Mouse (Mus musculus) gastrocnemius, postnatal 4 days (tissue): ENCODE data around the gene Atxn1. TPM values are rescaled to one million over a fixed set of nuclear protein-coding genes. Genes with fewer than 3 reads are reported as not detected.

Source experiments
- DNase-seq, 2 experiments: peaks; one replicate each; pipeline ENCODE4 v3.0.0; 2021 to 2022; ENCODE audit warnings: low spot score in 2 of 2, mixed read lengths in 2 of 2
- total RNA-seq, 2 experiments: library from RNA; stranded (reverse); gene quantifications; 2 replicates each; pipeline ENCODE4 v1.2.3; 2021

The Atxn1 gene
- total RNA-seq, 2 experiments from 2014 or later, result 24.8 to 29.0 TPM

DNA sequence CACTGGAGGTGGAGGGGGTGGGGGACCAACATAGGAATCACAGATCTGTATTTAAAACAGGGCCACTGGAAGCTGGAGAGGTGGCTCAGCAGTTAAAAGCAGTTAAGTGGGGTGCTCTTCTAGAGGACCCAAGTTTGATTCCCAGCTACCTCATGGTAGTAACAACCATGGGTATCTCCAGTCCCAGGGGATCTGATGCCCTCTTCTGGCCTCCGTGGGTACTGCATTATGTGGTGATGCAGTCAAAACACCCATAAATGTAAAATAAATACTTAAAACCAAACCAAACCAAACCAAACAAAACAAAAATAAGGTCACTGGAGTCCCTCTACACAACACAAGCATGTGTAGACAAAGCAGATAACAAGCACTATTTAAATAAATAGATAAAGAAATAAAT lies 32.9 kb downstream of the Atxn1 start:
- no peak for DNase-seq

DNA sequence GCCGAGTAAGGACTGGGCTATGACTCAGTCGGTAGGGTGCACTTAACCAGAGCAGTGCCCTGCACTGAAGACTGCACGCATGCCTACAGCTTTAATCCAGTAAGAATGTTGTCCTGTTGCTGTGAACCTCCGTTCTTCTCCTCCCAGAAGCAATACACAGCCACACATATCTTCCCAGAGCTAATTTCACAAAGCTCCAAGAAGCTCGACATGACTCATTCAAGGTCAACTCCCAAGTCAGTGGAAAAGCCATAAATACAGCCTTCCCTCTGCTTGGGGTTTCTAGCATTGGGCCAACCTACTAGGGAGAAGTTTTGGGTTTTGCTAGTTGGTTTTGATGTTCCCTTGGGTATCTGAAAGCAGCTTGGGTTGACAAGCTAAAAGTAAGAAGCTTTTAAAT lies 33.6 kb downstream of the Atxn1 start:
- DNase-seq, result no peak

DNA sequence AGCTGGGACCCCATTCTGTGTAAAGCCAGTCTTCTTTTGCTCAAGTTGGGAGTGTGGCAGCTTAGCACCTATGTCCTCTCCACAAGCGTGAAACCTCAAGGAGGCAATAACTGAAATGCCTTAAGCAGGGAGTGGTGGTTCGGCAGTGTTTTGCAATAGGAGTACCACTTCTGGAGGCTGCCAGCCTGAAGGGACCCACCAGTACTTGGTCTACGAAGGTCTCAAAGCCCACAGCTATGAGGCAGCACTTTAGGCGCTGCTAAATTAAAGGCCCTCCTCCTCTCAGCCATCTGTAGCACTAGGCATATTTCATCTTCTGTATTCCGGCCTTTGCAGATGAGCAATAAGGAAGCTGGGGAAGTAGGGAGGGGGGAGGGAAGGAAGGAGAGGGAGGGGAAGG lies 35.1 kb downstream of the Atxn1 start:
- no peak for DNase-seq

DNA sequence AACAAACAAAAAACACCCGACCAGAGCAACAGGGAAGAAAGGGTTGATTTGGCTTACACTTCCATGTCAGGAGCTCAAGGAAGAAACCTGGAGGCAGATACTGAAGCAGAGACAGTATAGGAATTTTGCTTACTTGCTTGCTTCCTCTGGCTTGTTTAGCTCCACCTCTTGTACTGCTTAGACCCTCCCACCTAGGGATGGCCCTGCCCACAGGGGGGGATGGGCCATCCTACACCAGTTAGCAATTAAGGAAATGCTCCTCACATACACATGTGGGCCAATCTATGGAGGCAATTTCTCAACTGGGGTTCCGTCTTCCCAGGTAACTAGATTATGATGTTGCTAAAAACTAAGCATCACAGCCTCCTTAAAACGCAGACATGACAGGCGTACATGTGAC lies 39.5 kb downstream of the Atxn1 start:
- DNase-seq, result no peak

DNA sequence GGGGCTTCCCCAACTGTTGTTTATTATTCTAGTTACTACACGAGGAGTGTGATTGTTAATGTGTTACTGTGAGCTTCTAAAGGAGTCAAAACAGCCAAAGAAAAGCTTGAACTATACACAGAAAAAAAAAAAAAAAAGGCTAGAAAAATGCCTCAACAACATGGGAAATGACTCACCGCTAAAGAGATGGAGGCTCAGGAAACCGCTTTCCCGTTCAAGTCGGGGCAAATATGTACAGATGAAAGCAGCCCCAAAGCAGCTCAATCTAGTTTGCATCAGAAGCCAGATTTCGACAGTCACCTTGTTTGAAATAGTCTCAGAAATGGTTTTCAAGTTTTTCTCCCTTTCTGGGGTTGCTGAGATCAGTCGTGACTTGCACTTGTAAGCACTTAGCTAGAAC lies 40.3 kb downstream of the Atxn1 start:
- DNase-seq, result no peak

DNA sequence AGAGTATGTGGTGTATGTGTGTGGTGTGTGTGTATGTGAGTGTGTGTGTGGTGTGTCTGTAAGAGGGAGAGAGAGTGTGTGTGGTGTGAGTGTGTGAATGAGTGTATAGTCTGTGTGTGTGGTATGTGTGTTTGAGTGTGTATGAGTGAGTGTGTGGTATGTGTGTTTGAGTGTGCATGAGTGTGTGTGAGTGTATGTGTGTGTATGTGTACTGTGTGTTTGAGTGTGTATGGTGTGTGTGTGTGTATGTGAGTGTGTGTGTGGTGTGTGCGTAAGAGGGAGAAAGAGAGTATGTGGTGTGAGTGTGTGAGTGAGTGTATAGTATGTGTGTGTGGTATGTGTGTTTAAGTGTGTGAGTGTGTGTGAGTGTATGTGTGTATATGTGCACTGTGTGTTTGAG lies 41.7 kb downstream of the Atxn1 start:
- DNase-seq, result no peak

DNA sequence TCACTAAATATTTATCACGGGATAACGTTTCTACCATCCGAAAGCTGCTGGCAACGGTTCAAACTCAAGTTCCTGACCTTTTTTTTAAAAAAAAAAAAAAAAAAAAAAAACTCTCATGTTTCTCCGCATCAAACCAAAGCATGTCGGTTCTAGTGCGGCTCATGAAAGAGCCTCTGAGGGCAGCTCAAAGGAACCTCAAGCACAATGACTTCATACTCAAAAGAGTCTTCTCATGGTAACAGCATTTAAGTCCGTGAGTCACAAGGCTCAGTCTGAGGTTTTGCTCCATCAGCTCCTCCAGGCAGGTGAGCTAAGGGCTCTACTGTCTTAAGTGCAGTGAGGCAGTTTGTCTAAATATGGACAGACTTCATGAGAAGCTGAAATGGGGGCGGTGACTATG lies 42.3 kb downstream of the Atxn1 start:
- DNase-seq, result no peak

DNA sequence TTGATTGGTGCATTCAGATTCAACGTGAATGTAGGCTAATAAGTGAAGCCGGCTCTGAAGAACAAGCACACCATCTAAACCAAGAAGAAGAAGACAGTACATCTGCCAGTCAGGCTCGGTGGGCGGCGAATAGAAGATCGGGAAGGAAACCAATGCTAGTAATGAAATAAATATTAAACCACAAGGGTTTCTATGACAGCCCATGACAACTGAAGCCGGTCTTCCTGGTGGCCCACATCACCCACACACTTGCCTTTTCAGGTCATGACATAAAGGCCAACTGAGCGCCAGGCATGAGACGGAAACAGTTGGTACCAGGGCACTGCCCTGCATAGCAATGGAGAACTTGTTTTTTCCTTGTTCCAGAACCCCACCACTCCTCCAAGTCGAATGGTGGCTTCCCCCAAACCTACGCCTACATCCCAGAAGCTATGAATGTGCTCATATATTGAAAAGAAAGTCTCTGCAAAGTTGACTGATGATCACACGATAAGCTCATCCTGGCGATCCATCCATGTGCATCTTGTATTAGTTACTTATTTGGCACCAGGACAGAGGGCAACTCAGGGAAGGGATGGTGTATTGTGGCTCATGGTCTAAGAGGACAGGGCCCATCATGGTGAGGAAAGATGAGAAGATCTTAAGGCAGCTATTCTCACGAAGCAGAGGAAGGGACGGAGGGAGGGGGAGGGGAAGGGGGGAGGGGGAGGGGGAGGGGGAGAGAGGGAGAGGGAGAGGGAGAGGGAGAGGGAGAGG lies 45.7 kb downstream of the Atxn1 start:
- no peak for DNase-seq

DNA sequence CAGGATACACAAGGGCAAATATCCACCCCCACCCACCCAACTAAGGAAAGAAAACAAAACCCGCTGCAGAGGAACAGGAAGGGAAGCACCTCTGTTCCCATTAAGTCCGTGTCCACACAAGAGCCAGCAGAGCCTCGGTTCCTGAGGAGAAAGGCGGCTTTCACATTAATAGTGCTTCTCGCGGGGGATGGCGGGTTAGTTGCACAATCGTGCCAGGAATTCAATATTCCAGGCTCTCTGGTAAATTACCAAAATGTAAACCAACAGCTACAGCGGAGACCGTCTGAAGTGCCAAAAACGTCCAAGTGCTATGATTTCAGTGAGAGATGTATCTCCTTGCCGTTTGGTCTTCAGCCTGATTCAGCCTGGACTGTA lies 46.8 kb downstream of the Atxn1 start:
- no peak for DNase-seq

DNA sequence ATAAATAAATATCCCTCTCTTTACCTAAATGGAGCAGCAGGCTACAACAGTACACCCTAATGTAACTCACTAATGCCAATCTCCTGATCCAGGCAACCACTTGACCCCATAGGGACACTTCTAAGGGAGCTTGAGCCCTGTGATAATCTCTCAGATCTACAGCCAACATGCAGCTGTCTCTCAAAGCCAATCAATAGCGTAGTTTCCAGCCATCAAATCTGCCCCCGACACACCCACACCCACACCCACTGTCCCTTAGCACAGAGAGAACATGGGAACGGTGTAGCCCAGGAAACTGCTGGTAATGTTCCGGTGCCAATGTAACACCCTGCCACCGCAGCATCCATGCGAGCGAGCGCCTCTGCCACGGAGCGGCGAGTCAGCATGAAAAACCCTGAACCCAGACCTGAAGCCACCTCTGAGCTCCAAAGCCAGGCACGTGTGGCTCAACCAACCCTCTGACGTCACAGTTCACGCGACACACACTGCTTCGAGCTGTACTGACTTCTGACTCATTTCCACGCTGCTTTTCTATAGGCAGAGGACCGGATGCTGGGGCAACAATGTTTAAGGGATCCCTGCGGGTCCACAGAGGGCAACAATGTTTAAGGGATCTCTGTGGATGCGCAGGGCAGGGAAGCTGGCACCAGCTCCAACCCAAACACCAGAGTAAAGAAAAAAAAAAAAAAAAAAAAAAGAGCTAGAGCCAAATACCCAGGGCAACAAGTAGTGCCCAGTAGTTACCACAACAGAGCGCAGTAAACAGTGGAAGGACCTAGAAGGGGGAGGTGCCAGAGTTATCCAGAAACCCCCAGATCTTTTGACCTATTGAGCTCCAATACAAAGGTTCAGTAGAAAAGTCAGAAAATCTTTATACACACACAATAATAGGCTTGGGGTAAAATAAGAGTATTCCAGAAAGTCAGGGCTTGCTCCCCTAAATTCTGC lies 47.5 kb downstream of the Atxn1 start:
- no peak for DNase-seq

DNA sequence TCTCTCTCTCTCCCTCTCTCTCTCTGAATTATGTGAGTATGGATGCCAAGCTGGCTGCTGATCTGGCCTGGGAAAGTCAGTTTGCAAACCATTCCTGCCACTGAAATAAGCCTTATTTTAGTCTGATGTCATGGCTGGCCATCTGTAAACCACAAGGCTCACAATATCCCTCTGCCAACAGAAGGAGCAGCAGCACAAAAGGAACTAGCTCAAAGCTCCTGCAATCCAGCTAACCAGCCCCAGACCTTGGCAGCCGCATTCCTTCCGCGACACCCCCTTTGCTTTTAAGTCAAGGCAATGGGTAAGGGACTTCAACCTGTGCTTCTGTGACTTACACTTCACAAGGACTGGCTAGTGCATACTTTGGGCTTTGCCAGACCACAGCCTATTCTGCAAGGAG lies 48.9 kb downstream of the Atxn1 start:
- DNase-seq, result no peak

DNA sequence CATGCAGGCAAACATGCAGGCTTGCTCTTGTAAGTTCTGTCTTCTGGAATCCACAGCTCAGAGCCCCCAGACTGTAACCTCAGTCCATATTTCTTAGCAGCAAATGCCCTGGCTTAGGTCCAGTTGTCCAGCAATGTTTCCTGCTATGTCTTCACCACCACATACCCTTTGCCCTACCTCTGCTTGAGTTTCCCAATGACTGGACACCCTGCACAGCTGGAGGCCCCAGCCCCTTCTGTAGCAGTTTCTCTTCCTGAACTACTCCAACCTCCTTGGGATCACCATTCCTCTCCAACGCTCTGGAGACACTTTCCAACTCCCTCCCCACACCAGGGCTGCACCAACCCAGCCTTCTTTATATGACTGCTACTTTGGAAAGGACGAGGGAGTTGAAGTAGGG lies 49.8 kb downstream of the Atxn1 start:
- DNase-seq, result no peak

DNA sequence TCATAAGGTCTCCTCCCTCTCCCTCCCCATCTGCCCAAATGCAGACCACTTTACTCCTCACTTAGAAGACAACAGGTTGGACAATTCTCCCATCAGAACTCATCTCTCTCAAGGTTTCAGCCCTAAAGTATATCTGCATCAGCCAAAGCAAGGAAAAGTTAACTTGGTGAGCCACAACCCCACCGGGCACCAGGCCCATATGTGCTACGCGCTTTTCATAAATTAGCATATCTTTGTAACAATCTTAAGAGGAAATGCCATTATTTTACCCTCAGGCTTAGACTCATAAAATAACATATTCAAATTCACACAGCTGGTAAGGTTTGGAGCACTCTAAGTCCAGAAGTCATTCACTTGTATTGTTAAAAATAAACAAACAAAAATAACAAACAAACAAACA lies 50.7 kb downstream of the Atxn1 start:
- no peak for DNase-seq

DNA sequence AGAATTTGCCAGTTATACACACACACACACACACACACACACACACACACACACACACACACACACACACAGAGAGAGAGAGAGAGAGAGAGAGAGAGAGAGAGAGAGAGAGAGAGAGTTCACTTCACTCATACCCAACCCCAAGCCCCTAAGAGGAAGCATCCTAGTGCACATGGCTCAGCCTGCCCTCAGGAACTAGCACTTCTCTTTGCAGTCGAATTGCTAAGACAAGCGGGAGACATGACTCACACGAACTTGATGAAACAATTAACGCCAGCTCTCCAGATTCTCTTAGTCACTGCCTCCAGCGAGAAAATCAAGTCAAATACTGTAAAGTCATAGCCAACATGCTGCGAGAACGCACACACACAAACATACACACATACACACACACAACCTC lies 53.0 kb downstream of the Atxn1 start:
- DNase-seq, result no peak

DNA sequence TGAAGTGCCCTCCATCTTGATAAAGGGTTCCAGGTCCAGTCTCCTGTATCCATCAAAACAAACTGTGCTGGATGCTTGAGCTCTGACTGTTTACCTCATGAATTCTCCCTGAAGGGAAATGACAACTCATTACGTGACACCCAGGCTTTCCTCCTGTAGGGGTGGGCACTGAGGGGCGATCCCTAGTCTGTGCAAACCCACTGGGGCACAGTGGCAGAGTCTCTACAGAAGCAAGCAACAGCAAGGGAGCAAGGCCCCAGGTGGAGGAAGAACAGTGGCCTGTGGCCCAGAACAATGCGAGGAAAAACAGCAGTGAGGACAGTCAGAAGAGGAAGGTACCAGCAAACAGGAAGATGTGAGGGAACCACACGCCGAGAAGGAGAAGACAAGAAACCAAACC lies 53.7 kb downstream of the Atxn1 start:
- DNase-seq, result no peak

DNA sequence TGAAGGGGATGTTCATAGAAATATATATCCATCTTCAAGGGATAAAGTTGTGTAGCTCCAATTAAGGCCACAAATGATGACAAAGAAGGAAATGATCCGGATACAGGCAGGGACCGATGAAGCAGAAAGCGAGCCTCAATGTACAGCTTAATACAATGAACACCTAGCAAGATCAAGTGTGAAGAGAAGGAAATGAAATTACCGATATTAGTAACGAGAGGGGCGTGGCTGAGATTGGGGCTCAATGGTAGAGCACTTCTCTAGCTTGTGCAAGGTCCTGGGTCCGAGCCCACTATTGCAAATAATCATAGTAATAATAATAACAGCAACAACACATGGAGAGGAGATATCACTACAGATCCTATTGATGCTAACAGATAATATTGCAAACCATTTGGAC lies 54.5 kb downstream of the Atxn1 start:
- DNase-seq, result no peak

DNA sequence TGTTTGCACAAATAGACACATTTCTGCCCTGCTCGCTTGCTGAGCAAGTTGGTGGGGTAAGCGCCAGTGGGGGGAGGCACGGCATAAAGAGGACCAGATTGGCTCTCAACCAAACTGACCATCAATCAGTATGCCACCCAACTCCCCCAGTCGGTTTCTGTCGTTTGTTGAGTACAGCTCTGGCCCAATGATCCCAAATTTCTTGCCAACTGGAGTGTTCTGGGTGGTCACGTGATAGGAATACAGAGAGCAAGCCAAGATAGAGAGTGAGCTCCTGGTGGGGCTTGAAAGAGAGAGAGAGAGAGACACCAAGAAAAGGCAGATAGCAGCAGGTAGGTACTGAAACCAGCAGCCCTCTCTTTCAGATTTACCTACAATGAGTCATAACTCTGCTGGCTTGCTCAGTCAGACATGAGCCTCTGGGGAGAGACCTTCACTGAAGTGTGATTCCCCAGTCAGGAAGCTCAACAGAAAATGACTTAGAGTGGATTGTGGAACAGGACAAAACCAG lies 57.6 kb downstream of the Atxn1 start:
- DNase-seq, result no peak

DNA sequence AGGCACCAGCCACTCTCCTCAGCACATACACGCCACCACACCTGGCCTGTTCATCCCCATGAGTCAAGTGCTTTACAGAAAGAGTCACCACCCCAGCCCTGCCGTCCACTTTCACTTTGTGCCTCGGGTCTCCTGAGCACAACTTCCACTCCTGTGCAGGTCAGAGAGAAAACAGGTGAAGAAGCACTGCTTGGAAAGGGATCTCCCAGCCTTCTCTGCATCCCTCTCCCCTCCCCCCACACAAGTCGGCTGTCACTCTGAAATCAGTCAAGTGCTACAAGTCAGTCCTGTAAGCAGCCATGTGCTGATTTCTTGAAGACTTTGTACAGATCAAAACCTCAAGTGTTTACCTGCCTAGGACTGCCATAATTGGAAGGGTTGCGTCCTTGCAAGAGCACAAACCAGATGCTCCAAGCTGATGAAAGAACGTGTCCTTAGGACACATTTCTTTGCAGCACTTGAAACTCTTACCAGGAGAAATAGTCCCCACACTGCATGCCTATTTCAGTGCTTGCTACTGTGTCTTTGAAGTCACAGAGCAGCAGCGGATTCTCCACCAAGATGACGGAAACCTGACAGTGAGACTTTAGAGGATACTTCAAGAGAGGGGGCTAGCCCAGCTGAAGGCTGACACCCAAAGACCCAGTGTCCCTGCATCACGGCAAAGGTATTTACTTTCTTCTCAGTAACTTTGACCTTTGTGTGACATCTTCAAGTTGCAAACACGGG lies 58.2 kb downstream of the Atxn1 start:
- DNase-seq, result no peak

DNA sequence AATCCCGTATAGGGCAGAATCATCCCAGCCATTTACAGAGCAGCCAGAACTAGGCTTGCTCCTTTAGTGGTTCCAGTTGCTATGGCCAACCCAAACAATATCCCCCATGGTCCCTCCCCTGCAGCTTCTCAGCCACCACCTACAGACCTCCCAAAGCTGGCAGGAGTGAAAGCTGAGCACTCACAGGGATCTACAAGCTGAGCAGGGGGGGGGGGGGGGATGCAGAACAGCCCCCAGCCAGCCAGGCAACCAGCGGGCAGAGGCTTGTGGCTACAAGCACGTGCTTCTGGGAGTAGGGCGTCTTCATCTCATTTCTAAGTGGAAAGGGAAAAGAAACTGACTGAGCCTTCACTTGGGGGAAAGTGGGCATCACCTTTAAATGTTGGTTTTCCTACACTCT lies 59.9 kb downstream of the Atxn1 start:
- no peak for DNase-seq

DNA sequence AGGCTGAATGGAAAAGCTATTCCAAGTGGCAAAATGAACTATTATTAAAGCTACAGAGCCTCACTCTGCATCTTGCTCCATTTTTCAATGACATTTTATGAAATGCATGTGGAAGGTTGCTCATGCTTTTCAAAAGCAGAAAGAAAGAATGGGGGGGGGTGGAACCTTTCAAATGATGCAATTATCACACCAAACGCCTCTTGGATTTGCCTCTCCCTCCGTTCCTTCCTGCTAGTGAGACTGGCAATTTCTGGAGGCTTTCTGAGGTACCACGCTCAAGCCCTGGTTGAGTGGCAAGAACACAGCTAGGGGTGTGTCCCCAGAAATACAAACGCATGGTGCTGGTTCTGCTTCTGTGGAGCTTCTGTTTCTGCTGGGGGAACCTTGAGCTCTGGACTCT lies 60.4 kb downstream of the Atxn1 start:
- no peak for DNase-seq

DNA sequence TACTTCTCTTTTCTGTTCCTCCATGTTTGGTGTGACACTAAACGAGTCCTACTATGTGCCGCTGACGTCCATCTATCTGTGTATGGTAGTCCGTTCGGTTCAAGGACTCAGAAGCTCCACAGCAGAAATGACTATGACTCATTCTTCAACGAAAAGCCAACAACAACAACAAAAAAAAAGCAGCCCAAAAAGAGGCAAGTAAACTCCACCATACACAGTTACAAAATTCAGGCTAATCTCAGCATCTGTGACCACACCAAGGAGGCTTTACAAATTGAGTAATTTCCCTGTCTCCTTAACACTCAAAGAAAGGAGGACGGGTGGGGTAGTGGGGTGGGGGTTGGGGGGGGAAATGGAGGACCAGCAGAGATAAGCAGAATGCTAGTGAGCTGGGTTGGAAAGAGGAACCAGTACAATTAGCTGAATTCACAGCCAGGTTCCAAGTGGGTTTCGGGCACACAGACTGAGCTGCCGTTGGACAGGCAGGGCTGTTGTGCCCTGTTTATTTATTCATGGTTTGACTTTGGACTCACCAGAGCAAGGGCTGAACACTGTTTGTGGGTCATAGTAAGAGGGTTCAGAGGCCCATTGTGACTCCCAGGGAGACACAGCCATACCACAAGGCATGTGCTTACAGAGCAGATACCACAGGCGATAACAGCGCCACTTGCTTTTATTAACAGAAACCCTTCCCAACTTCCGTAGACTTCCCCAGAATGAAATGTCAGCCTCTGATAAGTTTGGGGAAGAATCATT lies 61.1 kb downstream of the Atxn1 start:
- DNase-seq, result no peak
